Mouse (Mus musculus) Patski (cell line): ENCODE measurements around the gene Rln3. TPM values are rescaled to one million over a fixed set of nuclear protein-coding genes. Genes with fewer than 3 reads are reported as not detected.
A peak's percentile ranks its signal among the peaks of the same experiment; 100 is the strongest.

Experiments
- ATAC-seq: fragments of 100-300 bp; one replicate; pipeline ENCODE4 v1.8.0; 2021
- CTCF ChIA-PET: fragments of 350-600 bp; sonication (Branson Sonifier 250); formaldehyde crosslinking; loops from one replicate; lab custom pipeline; 2022; ENCODE audit warnings: inconsistent platforms; lab: Charles Lee
- POLR2A ChIA-PET: fragments of 350-600 bp; sonication (Branson Sonifier 250); formaldehyde crosslinking; loops from one replicate; lab custom pipeline; 2022; ENCODE audit warnings: antibody characterized with exemption, inconsistent platforms; lab: Charles Lee
- DNase-seq: peaks from one replicate; pipeline ENCODE4 v3.0.0-alpha.2; 2011; ENCODE audit warnings: low read depth, low spot score
- H3K27me3 ChIP-seq: fragments of 371-371 bp; one replicate; pipeline ENCODE4 v1.5.1; 2021
- CTCF ChIP-seq: fragments of 100-300 bp; IDR thresholded peaks from one replicate; pipeline ENCODE4 v1.5.1; 2021
- in situ Hi-C: fragments of 300-500 bp; cut with MboI; formaldehyde crosslinking; loops from 3 replicates; pipeline ENCODE4 v1.11.1; 2018; ENCODE audit warnings: low pct_unique_long_range_greater_than_20kb, mixed read lengths
- polyA plus RNA-seq: library from polyadenylated mRNA; unstranded; gene quantifications from one replicate; pipeline ENCODE4 v1.2.3, GENCODE M21; 2021

Gene Rln3
- polyA plus RNA-seq, 1 experiment from 2014 or later, result not detected

DNA sequence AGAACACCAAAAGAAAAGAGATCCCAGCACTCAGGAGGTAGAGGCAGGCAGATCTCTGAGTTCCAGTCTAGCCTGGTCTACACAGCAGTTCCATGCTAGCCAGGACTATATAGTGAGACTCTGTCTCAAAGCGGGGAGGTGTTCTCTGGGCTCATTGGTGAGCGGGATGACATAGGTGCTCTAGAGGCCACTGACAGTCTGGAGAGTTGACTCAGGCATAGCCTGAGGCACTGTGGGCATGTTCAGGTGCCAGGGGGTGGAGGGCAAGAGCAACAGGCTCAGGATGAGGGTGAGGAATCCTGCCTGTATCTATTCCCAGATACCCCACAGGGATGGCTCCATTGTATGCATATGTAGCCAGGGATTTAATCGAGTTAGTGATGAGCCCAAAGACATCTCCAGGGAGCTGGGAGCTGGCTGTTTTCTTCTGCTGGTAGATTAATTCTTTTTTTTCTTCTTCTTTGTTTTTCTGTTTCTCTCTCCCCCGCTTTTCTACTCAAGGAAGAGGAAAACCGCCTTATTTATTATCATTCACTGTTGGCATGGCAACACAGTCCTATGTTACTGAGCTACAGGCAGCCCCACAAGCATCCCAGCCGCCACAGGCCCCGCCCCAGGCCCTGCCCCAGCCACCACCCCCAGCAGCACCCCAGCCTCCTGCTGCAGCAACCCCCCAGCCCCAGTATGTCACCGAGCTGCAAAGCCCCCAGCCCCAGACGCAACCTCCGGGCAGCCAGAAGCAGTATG, 28.6 kb upstream of the Rln3 start:
- DNase-seq, result no peak
- in situ Hi-C loops, result no loop called here
- CTCF ChIA-PET, result interaction anchor here (1.5 kb wide), 1 partner anchor 90 kb away, joined by 3 read pairs; no protein-coding TSS in a partner anchor
- TF ChIP-seq CTCF, result no peak
- ATAC-seq, result no peak
- POLR2A ChIA-PET, result interaction anchor here (1.4 kb wide), 1 partner anchor 30 kb away, joined by 5 read pairs; no protein-coding TSS in a partner anchor
- H3K27me3 ChIP-seq, result no peaks in the 10 kb centered on the region

DNA sequence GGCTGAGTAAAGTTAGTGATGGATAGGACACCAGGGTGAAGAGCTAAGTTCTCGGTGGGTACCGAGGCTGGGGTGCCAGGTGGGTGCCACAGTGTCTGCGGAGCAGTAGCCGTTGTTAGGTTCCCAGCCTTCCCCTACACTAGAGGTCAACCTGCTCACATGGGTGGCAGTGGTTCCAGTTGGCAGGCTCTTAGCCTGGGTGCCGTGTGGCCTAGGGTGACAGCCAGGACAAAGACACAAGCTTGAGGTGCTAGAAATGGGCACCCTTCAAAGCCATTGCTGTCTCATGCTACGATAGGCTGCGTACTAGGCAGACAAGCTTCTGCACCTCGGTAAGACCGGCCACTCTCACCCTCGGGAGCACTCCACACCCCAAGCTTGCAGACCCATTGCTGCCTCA, 27.5 kb upstream of the Rln3 start:
- TF ChIP-seq CTCF, result no peak
- ATAC-seq (no peak), DNase-seq (no peak)
- in situ Hi-C loops, result no loop called here
- no peaks in the 10 kb centered on the region for H3K27me3 ChIP-seq
- POLR2A ChIA-PET, result interaction anchor here (0.5 to 0.7 kb wide), 2 partner anchors 56 to 69 kb away, joined by 3 to 4 read pairs; no protein-coding TSS in a partner anchor
- CTCF ChIA-PET, result interaction anchor here (1.5 kb wide), 1 partner anchor 91 kb away, joined by 3 read pairs; no protein-coding TSS in a partner anchor

DNA sequence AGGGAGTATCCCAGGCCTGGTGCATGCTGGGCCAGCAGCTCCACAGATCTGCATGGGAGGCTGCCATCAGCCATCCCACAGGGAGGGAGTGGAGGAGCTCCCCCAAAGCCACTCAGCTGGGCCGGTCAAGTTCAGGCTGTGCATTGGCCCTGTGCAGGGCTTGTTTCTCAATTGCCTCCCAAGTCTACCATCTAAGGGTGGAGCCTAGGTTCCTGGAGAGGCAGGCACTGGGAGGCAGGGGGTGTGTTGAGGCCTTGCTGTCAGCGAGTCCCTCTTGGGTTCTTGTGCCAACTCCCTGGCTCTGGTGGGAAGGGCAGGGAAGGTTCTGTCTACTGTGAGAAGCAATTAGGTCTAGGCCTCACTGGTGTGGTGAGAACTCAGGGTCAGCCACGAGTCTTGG, 27.1 kb upstream of the Rln3 start:
- ChIA-PET POLR2A (interaction anchor here (0.5 to 0.7 kb wide), 2 partner anchors 56 to 70 kb away, joined by 3 to 4 read pairs; no protein-coding TSS in a partner anchor), CTCF (interaction anchor here (1.5 kb wide), 2 partner anchors 10 to 91 kb away, joined by 3 to 8 read pairs; no protein-coding TSS in a partner anchor)
- TF ChIP-seq CTCF, result no peak
- no peak for ATAC-seq
- H3K27me3 ChIP-seq, result no peaks in the 10 kb centered on the region
- in situ Hi-C loops, result no loop called here
- no peak for DNase-seq

DNA sequence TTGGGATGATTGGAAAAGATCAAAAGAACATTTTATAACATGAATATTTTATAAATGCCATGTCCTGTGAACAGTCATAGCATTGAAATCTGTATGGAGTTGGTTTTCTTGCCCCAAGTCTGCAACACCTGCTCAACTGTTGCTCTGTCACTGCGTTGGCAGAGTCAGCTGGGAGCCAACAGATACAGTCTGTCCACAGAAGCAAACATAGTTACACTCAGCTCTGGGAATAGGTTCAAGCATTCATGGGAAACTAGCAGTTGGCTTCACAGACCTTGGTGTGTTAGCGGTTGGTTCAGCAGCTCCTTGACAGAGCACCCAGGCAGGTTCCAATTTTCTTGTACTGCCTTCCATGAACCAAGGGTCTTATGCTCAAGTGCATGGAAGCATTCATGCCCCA, 25.9 kb upstream of the Rln3 start:
- no peak for DNase-seq
- ChIA-PET CTCF (interaction anchor here (1.1 to 1.5 kb wide), 2 partner anchors 12 to 34 kb away, joined by 3 to 8 read pairs; partner anchors contain the start of gene Dcaf15), POLR2A (interaction anchor here (0.6 kb wide), 1 partner anchor 194 kb away, joined by 3 read pairs; no protein-coding TSS in a partner anchor)
- in situ Hi-C loops, result no loop called here
- ATAC-seq, result no peak
- TF ChIP-seq CTCF, result no peak
- H3K27me3 ChIP-seq, result no peaks in the 10 kb centered on the region

DNA sequence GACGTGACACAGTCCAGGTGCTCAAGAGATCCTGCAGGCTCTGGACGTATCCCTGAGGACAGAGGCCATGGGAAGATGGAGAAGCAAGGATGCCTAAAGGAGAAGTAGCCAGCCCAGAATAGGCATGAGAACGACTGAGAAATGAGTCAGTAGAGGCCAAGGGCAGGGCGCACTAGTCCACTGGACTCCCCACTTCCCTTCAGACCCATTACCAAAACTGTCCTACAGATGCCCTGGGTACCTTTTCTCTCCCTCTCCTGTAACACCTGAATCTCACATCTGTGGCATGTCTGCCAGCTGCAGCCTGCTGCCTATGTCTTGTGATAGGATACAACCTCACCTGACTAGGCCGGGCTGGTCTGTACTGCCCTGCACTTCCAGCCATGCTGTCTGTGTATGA, 25.4 kb upstream of the Rln3 start:
- ATAC-seq (no peak), DNase-seq (no peak)
- TF ChIP-seq CTCF, result no peak
- in situ Hi-C loops, result no loop called here
- POLR2A ChIA-PET, result no interaction called here
- H3K27me3 ChIP-seq, result no peaks in the 10 kb centered on the region
- CTCF ChIA-PET, result interaction anchor here (1.1 to 1.5 kb wide), 2 partner anchors 12 to 35 kb away, joined by 3 to 8 read pairs; partner anchors contain the start of gene Dcaf15

DNA sequence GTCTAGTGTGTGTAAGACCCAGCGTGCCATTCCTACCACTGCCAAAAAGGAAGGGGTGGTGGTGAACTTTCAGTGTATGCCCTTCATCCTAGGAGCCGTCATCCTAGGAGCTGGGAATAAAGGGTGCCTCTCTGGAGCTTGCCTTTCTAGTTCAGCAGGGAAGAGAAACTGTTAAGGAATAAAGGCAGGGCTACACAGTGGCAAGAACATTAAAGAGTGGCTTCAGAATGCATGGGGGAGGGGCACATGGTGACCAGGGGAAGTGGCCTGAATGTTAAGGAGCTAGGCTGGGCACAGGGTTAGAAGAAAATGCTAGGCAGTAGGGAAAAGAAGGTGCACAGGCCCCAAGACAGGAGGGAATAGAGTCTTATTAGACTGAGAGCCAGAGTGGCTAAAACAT, 24.9 kb upstream of the Rln3 start:
- in situ Hi-C loops, result no loop called here
- TF ChIP-seq CTCF, result no peak
- ATAC-seq (no peak), DNase-seq (no peak)
- ChIA-PET CTCF (interaction anchor here (1.1 kb wide), 1 partner anchor 35 kb away, joined by 3 read pairs; the partner anchor contains the start of gene Dcaf15), POLR2A (no interaction called here)
- H3K27me3 ChIP-seq, result no peaks in the 10 kb centered on the region

DNA sequence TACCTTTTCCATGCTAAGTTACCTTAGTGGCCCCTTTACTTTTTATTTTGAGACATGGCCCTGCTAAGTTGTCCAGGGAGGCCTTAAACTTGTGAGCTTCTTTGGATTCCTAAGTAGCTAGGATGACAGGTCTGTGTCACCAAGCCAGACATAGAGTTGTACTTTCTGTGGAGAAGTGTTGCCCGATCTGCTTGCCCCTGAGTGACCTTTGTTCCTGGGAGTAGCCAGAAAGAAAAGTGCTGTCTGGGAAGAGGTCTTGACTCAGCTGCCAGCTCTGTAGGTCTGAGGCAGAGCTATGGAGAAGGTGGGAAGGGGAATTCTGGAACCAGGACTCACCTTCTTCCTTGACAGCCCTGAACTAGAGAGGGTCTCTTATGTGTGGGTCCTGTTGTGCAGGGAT, 24.4 kb upstream of the Rln3 start:
- POLR2A ChIA-PET, result interaction anchor here (0.9 kb wide), 1 partner anchor 411 kb away, joined by 3 read pairs; no protein-coding TSS in a partner anchor
- no peak for DNase-seq
- no peak for TF ChIP-seq CTCF
- CTCF ChIA-PET, result interaction anchor here (2.1 kb wide), 1 partner anchor 26 kb away, joined by 4 read pairs; no protein-coding TSS in a partner anchor
- in situ Hi-C loops, result no loop called here
- no peak for ATAC-seq
- H3K27me3 ChIP-seq, result no peaks in the 10 kb centered on the region

DNA sequence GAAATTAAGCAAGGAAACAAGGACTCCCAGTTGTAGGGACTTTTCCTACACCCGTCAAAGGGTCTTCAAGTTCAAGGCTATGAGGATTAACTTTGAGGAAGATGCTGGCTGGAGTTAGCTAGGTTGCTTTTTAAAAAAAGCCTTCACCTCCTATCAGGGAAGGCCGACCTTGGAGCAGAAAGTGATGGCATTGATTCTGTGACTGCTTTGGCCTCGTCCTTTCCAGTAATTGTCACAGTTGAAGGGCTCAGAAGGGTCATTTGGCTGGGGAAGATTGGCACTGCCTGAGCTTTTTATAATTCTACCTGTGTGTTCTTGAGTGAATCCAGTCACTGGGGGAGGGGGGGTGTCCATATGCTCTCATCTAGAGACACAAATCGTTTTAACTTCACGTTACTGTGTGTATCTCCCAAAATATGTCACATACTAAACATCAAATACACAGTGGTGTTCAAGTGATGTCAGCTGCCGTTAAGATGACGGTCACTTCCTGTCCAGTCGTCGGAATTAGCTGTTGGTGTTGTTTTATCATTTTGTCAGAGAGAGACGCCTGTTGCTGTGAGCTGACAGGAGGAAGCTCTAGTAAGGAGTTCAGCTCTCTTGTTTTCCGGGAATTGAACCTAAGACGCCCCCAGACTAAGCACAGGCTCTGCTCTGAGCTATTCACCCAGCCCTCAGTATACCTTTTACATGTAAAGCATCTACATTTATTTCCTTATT, 23.7 kb upstream of the Rln3 start:
- ChIA-PET CTCF (interaction anchor here (1.1 to 2.1 kb wide), 2 partner anchors 25 to 118 kb away, joined by 3 to 4 read pairs; no protein-coding TSS in a partner anchor), POLR2A (interaction anchor here (0.9 kb wide), 1 partner anchor 410 kb away, joined by 3 read pairs; no protein-coding TSS in a partner anchor)
- ATAC-seq (no peak), DNase-seq (no peak)
- no peaks in the 10 kb centered on the region for H3K27me3 ChIP-seq
- in situ Hi-C loops, result no loop called here
- TF ChIP-seq CTCF, result no peak

DNA sequence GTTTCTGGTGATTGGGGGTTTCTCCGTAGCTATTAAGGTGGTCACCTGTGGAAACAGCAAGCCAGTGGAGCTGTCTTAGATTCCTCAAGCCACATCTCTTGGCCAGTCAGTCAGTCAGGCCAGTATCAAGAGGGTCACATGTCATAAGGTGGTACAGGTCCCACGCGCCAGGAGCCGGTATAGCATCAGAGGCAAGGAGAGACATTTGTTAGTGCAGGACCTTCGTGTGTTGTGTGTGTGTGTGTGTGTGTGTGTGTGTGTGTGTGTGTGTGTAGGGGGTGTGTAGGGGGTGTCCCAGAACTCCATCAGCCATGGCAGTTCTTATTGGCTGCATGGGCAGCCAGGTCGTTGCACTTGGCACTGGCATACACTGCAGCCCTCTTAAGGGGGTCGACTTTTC, 23.1 kb upstream of the Rln3 start:
- no peak for TF ChIP-seq CTCF
- no peak for ATAC-seq
- DNase-seq, result no peak
- ChIA-PET CTCF (interaction anchor here (1.1 to 2.1 kb wide), 2 partner anchors 24 to 119 kb away, joined by 3 to 4 read pairs; no protein-coding TSS in a partner anchor), POLR2A (interaction anchor here (1.0 kb wide), 1 partner anchor 8 kb away, joined by 3 read pairs; no protein-coding TSS in a partner anchor)
- H3K27me3 ChIP-seq, result no peaks in the 10 kb centered on the region
- in situ Hi-C loops, result no loop called here

DNA sequence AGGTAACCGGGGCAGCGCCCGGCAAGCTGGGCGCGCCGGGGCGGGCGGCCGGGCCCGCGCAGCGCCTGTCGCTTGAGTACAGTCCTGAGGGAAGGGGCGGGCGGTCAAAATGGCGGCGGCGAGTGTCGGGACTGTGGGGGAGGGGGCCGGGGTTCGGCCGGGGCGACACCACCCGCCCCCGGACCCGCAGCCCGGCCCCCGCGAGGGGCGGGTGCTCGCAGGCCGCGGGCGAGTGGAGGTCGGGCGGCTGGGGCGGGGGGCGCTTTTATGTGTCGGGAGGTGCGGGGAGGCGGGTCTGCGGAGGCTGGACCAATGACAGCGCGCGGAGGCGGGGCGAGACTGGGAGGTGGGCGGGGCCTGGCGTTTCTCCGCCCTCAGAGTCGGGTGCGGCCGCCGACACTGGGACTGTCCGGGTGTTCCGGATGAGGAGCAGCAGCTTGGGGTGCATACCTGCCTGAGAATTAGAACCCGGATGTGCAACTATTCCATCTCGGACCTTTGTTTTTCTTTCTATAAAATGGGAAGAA, 22.3 kb upstream of the Rln3 start:
- TF ChIP-seq CTCF, result no peak
- no peaks in the 10 kb centered on the region for H3K27me3 ChIP-seq
- CTCF ChIA-PET, result interaction anchor here (1.1 to 2.1 kb wide), 3 partner anchors 23 to 120 kb away, joined by 3 to 4 read pairs (median 4); no protein-coding TSS in a partner anchor
- DNase-seq (peak; percentile 42), ATAC-seq (peak; percentile 54)
- POLR2A ChIA-PET, result interaction anchor here (1.0 kb wide), 1 partner anchor 9 kb away, joined by 3 read pairs; no protein-coding TSS in a partner anchor
- in situ Hi-C loops, result no loop called here
